23 mouse cellular contexts compared by ENCODE assay signal in genomic region chr4:130819806-130820205, GRCm38 (mm10). TPM values are rescaled to one million over a fixed set of nuclear protein-coding genes. Genes with fewer than 3 reads are reported as not detected.
A peak's percentile ranks its signal among the peaks of the same experiment; 100 is the strongest.
DNase-seq lines count a peak whose midpoint lies in the region; ATAC-seq and TF ChIP-seq lines count a peak whose summit lies in the region.
"Had no signal": no experiment of that assay in that cellular context is flagged by ENCODE, and none has a peak within 500 bp of the region (broad histone marks: within the 10 kb centered on the region; RNA-seq: fewer than 3 reads in every experiment).

No protein-coding gene starts in this region.

- H3K36me3 ChIP-seq in heart, postnatal 0 days (replicated peaks; ENCODE audit: control insufficient read depth, insufficient read depth, low read length), result peaks cover 18% of the 10 kb centered on the region
- no peaks in the 10 kb centered on the region for H3K36me3 ChIP-seq in myocyte (ENCODE audit: control insufficient read depth, insufficient read depth)
- H3K36me3 ChIP-seq in stomach, postnatal 0 days (ENCODE audit: control insufficient read depth, insufficient read depth, low read length), result peaks cover 4% of the 10 kb centered on the region; the same call in 1 of the 2 replicates

- no peak overlapping the region for H3K4me2 ChIP-seq in heart, postnatal 0 days (ENCODE audit: low read depth, low read length)
- no peak overlapping the region for H3K4me2 ChIP-seq in myocyte (ENCODE audit: low read depth)
- no peak overlapping the region for H3K4me2 ChIP-seq in stomach, postnatal 0 days (replicated peaks; ENCODE audit: low read depth)
- H3K4me2 ChIP-seq: embryonic facial prominence, embryonic 12.5 days; forebrain, embryonic 13.5 days; forebrain, embryonic 15.5 days had no signal

- intact Hi-C loops in gastrocnemius, adult 2 months (cut with DNase I), result no loop called here

- H3K4me1 ChIP-seq in heart, postnatal 0 days (ENCODE audit: control insufficient read depth, insufficient read depth), result no peaks in the 10 kb centered on the region
- H3K4me1 ChIP-seq in brown adipose tissue, adult 24 weeks (ENCODE audit: control insufficient read depth, insufficient read depth, insufficient read length, low read length), result peaks cover 25% of the 10 kb centered on the region
- peaks cover 3% of the 10 kb centered on the region; the same call in 1 of the 2 replicates for H3K4me1 ChIP-seq in stomach, postnatal 0 days (replicated peaks; ENCODE audit: control insufficient read depth, insufficient read depth)

- no peak overlapping the region for H3ac ChIP-seq in myocyte (ENCODE audit: control insufficient read depth, insufficient read length)

- 82% methylated on average over 3 of the region's 3 CpGs for WGBS in heart, postnatal 0 days
- WGBS in stomach, postnatal 0 days, result 62% methylated on average over 3 of the region's 3 CpGs

- DNase-seq in gastrocnemius, adult 2 months, result no peak
- no peak for DNase-seq in gastrocnemius, postnatal 10 days
- DNase-seq in heart, postnatal 0 days (ENCODE audit: low spot score), result no peak
- DNase-seq in heart, adult 9 months (ENCODE audit: low spot score in 2 of 2), result no peak
- DNase-seq in spleen, postnatal 4 days (ENCODE audit: low spot score in 2 of 2), result no peak
- DNase-seq in stomach, postnatal 0 days (ENCODE audit: low spot score), result no peak
- DNase-seq: adrenal gland, adult 8-10 months; adrenal gland, postnatal 14 days; adrenal gland, postnatal 36 days; cerebellum, adult 11 months; cerebellum, adult 18-20 months; cerebellum, adult 8-10 months; cerebellum, postnatal 10 days; cerebellum, postnatal 36 days; embryo, embryonic 11 days; forebrain, postnatal 0 days had no signal

- no peak overlapping the region for H3K9ac ChIP-seq in heart, postnatal 0 days (replicated peaks; ENCODE audit: low read depth, low read length)
- H3K9ac ChIP-seq in stomach, postnatal 0 days (ENCODE audit: low read length), result no peak overlapping the region
- H3K9ac ChIP-seq: embryonic facial prominence, embryonic 12.5 days; forebrain, embryonic 13.5 days; forebrain, embryonic 15.5 days; forebrain, postnatal 0 days had no signal

- no peaks in the 10 kb centered on the region for H3K27me3 ChIP-seq in heart, postnatal 0 days (ENCODE audit: control insufficient read depth, insufficient read depth, low read length)
- no peaks in the 10 kb centered on the region for H3K27me3 ChIP-seq in myocyte (ENCODE audit: control insufficient read depth, insufficient read depth, insufficient read length)
- no peaks in the 10 kb centered on the region for H3K27me3 ChIP-seq in stomach, postnatal 0 days (ENCODE audit: control insufficient read depth, insufficient read depth, low read length)
- H3K27me3 ChIP-seq: embryonic facial prominence, embryonic 12.5 days; forebrain, embryonic 13.5 days; forebrain, embryonic 15.5 days; Patski had no signal

- TF ChIP-seq EP300 in heart, postnatal 0 days (IDR thresholded peaks at IDR 0.05; ENCODE audit: low read depth), result no peak
- no peak for TF ChIP-seq EP300 in stomach, postnatal 0 days (optimal IDR thresholded peaks at IDR 0.05)

- no peak overlapping the region for H3K4me3 ChIP-seq in gastrocnemius, adult 2 months
- no peak overlapping the region for H3K4me3 ChIP-seq in heart, postnatal 0 days (ENCODE audit: low read depth, low read length)
- no peak overlapping the region for H3K4me3 ChIP-seq in brown adipose tissue, adult 24 weeks (ENCODE audit: insufficient read depth, low read depth, low read length)
- no peak overlapping the region for H3K4me3 ChIP-seq in myocyte
- H3K4me3 ChIP-seq in stomach, postnatal 0 days (ENCODE audit: low read depth, low read length), result no peak overlapping the region
- H3K4me3 ChIP-seq: embryonic facial prominence, embryonic 12.5 days; forebrain, embryonic 13.5 days; forebrain, embryonic 15.5 days had no signal

- H3K9me3 ChIP-seq in heart, postnatal 0 days (replicated peaks; ENCODE audit: control insufficient read depth, low read length), result no peaks in the 10 kb centered on the region
- H3K9me3 ChIP-seq in stomach, postnatal 0 days (ENCODE audit: control insufficient read depth, low read length), result no peaks in the 10 kb centered on the region
- H3K9me3 ChIP-seq: embryonic facial prominence, embryonic 12.5 days; forebrain, embryonic 13.5 days; forebrain, embryonic 15.5 days had no signal

- no peak for TF ChIP-seq POLR2A in myocyte (IDR thresholded peaks at IDR 0.05; ENCODE audit: insufficient read length, low read depth)

- H3K27ac ChIP-seq in gastrocnemius, adult 2 months, result peak overlapping the region; percentile 81
- peak overlapping the region; percentile 68 for H3K27ac ChIP-seq in heart, postnatal 0 days (ENCODE audit: low read depth)
- peak overlapping the region; percentile 99 for H3K27ac ChIP-seq in brown adipose tissue, adult 24 weeks (replicated peaks; ENCODE audit: low read depth, low read length)
- no peak overlapping the region for H3K27ac ChIP-seq in stomach, postnatal 0 days (replicated peaks)
- H3K27ac ChIP-seq: embryonic facial prominence, embryonic 12.5 days; forebrain, embryonic 13.5 days; forebrain, embryonic 15.5 days had no signal

- no peak for TF ChIP-seq CTCF in gastrocnemius, adult 2 months (IDR thresholded peaks at IDR 0.05)
- TF ChIP-seq CTCF in heart, postnatal 0 days (IDR thresholded peaks at IDR 0.05; ENCODE audit: low read depth), result no peak
- no peak for TF ChIP-seq CTCF in stomach, postnatal 0 days (IDR thresholded peaks at IDR 0.05; ENCODE audit: low read depth)

- H3K79me2 ChIP-seq in myocyte (ENCODE audit: control insufficient read depth, insufficient read depth), result no peaks in the 10 kb centered on the region

- no peak for ATAC-seq in heart, postnatal 0 days (ENCODE audit: insufficient read depth, low read depth)
- no peak for ATAC-seq in stomach, postnatal 0 days (ENCODE audit: low FRiP score, low TSS enrichment)
- ATAC-seq: activated CD4-positive, CD25-positive, alpha-beta regulatory T cell, adult 4 months; forebrain, embryonic 13.5 days; forebrain, embryonic 15.5 days; forebrain, postnatal 0 days; Patski had no signal

TF ChIP-seq in myocyte, 11 proteins besides CTCF, POLR2A, EP300 and RAD21:
- TF ChIP-seq TCF3 (IDR thresholded peaks at IDR 0.05; ENCODE audit: insufficient read length, low read depth) (peak; percentile 24), USF1 (IDR thresholded peaks at IDR 0.05; ENCODE audit: low read depth) (no peak), SRF (IDR thresholded peaks at IDR 0.05; ENCODE audit: control insufficient read depth, insufficient read length, low read depth) (no peak), E2F4 (IDR thresholded peaks at IDR 0.05; ENCODE audit: insufficient read depth) (no peak), TCF12 (IDR thresholded peaks at IDR 0.05; ENCODE audit: insufficient read depth, poor library complexity, severe bottlenecking) (no peak), MYOG (IDR thresholded peaks at IDR 0.05; ENCODE audit: control insufficient read depth in 1 of 3, insufficient read depth in 1 of 3, insufficient read length in 2 of 3, low read depth in 2 of 3) (peak in 2 of 3 experiments; percentile 26 to 84), POLR2AphosphoS2 (IDR thresholded peaks at IDR 0.05; ENCODE audit: insufficient read length, low read depth) (no peak), MYOD1 (IDR thresholded peaks at IDR 0.05; ENCODE audit: control insufficient read depth in 1 of 3, insufficient read length in 2 of 3, low read depth in 2 of 3) (peak in 2 of 3 experiments; percentile 50 to 85), REST (IDR thresholded peaks at IDR 0.05; ENCODE audit: insufficient read depth, insufficient read length) (no peak)

RNA-seq across cellular contexts. Expression of gene Sdc3, which starts 27.5 kb away (rescaled TPM):
- total RNA-seq in gastrocnemius, adult 2 months (2021), result 10 to 100 TPM in 1 of 2 experiments, 1 to 10 TPM in 1; 8.5 to 12.5 TPM
- 10 to 100 TPM; 27.5 to 38.6 TPM for total RNA-seq in gastrocnemius, postnatal 10 days (2021)
- total RNA-seq in heart, postnatal 0 days (2014; rRNA removed; ENCODE audit: low replicate concordance), result 44.2 and 55.2 TPM in 2 replicates
- 9.3 and 9.4 TPM in 2 replicates for polyA plus RNA-seq in heart, postnatal 0 days (2015; fragmentation: Nextera tagmentation; extraction: Ambion mirVana)
- 7.9 and 12.0 TPM in 2 replicates for polyA plus RNA-seq in brown adipose tissue, adult 24 weeks (2012; ENCODE audit: insufficient read depth, insufficient read length, missing spikeins)
- polyA plus RNA-seq in myocyte (2012; fragmentation: generic; extraction: Trizol), result 15.8 TPM
- 11.0 and 12.8 TPM in 2 replicates for polyA plus RNA-seq in stomach, postnatal 0 days (2015; fragmentation: Nextera tagmentation; extraction: Ambion mirVana)
